Mouse (Mus musculus) embryonic facial prominence, embryonic 12.5 days (tissue): ENCODE measurements at regions not wholly inside any gene's neighbourhood (a gene's known extent, or its start where the extent isn't known, plus 50 kb on each side); places are given as distances from the start of the nearest gene placed in this dataset.

Experiments
- ATAC-seq: fragments of 200-750 bp; cut with Nextera tagmentation; 2 replicates; pipeline ENCODE4 v1.8.0; 2017; ENCODE audit not compliant: insufficient number of reproducible peaks, insufficient read depth, low FRiP score, low TSS enrichment
- H3K27ac ChIP-seq: fragments of 300-500 bp; sonication (generic); 2 replicates; pipeline ENCODE4 v1.5.1; 2016; ENCODE audit warnings: mild to moderate bottlenecking
- H3K27me3 ChIP-seq: fragments of 300-500 bp; sonication (generic); 2 replicates; pipeline ENCODE4 v1.6.1; 2016; ENCODE audit warnings: mild to moderate bottlenecking, moderate library complexity
- H3K36me3 ChIP-seq: fragments of 300-500 bp; sonication (generic); 2 replicates; pipeline ENCODE4 v1.6.1; 2016; ENCODE audit warnings: mild to moderate bottlenecking
- H3K4me1 ChIP-seq: fragments of 300-500 bp; sonication (generic); 2 replicates; pipeline ENCODE4 v1.6.1; 2016
- H3K4me2 ChIP-seq: fragments of 300-500 bp; sonication (generic); replicated peaks from 2 replicates; pipeline ENCODE4 v1.6.1; 2016; ENCODE audit warnings: mild to moderate bottlenecking, moderate library complexity
- H3K4me3 ChIP-seq: fragments of 300-500 bp; sonication (generic); 2 replicates; pipeline ENCODE4 v1.5.1; 2016; ENCODE audit warnings: mild to moderate bottlenecking
- H3K9ac ChIP-seq: fragments of 300-500 bp; sonication (generic); 2 replicates; pipeline ENCODE4 v1.6.1; 2016; ENCODE audit warnings: mild to moderate bottlenecking, moderate library complexity
- H3K9me3 ChIP-seq: fragments of 300-500 bp; sonication (generic); 2 replicates; pipeline ENCODE4 v1.6.1; 2016; ENCODE audit warnings: mild to moderate bottlenecking, moderate library complexity
- WGBS: fragments of 180-500 bp; shearing (Covaris S2); methylation state at CpG from one replicate; pipeline ENCODE4 v1.1.7; 2016; 5-methylcytosine and 5-hydroxymethylcytosine counted together

DNA sequence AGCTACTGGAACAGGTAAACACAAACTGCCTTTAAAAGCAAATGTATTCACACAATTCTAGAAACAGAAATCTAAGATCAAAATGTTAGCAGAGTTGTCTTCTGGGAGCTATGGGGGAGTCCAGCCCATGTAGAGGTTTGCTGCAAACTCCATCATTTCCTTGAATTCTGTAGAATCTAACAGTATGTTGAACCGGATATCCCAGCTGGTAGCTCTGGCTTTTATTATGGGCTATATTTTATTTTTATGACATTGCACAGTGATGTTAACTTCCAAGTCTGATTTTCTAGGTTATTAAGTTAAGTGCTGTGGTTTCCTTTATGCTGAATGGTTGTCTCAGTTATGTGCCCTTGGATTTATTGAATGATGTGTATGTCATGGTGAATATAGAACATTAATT, 136.3 kb downstream of the AI429214 start:
- no peak for ATAC-seq
- 0 out of 2 replicates have a peak, but pooled peaks cover 4% of the 10 kb centered on the region for H3K4me1 ChIP-seq

DNA sequence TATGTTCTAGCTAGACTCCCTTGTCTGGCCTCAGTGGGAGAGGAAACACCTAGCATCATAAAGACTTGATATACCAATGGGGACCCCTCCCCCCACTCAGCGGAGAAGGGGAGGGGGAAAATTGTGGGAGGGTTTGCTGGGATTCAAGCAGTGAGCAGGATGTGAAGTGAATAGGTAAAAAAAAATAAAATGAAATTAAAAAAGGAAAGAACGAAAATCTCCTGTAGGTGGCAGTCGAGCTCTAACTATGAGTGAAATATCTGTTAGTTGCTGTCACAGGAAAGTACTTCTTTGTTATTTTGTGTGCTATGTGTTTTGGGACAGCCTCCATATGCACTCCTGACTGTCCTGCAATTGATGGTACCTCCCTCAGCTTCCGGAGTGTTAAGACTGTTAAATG, 138.6 kb downstream of the AI429214 start:
- Histone ChIP-seq H3K4me2 (no peak overlapping the region), H3K9me3 (no peaks in the 10 kb centered on the region), H3K4me1 (0 out of 2 replicates have a peak, but pooled peaks cover 4% of the 10 kb centered on the region), H3K27ac (no peak overlapping the region), H3K27me3 (no peaks in the 10 kb centered on the region), H3K36me3 (no peaks in the 10 kb centered on the region), H3K4me3 (no peak overlapping the region), H3K9ac (no peak overlapping the region)
- ATAC-seq, result no peak
- WGBS, result 19% methylated on average over 4 of the region's 4 CpGs

More for the DNA sequence above, 136.3 kb downstream of the AI429214 start:
- WGBS, result 68% methylated on average over 1 of the region's 1 CpGs
- Histone ChIP-seq H3K9ac (no peak overlapping the region), H3K36me3 (no peaks in the 10 kb centered on the region), H3K4me3 (no peak overlapping the region), H3K4me2 (no peak overlapping the region), H3K9me3 (no peaks in the 10 kb centered on the region), H3K27me3 (no peaks in the 10 kb centered on the region), H3K27ac (no peak overlapping the region)

DNA sequence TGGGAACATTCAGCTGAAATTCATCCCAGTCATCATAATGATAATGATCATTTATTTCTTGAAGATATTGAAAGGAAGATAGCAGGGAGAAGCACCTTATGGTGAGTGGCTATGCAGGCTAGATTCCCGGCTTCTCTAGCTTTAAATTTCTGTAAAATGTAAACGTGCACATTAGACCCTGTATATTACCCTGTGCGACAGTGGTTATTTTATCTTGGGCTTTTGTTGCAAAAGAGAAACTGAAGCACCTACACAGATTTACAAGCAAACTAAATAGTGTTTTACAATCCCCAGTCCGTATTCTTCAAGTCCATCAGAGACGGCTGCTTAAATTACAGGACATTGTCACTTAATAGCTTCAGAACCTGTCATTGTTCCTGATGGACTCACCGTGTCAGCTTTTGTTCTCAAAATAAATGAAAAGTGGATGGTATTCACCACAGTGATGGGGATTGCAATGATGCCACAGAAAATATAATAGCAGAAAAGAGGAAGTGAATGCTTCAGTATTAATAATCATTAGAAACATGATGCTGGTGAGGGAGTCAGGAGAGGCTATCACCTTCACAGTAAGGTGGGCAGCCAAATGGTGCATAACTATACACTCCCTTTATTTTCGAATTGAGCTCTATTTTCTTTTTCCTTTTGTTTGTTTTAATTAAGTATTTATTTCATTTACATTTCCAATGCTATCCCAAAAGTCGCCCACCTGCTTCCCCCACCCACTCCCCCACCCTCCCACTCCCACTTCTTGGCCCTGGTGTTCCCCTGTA, 141.0 kb downstream of the AI429214 start:
- no peaks in the 10 kb centered on the region for H3K27me3 ChIP-seq
- no peak overlapping the region for H3K4me3 ChIP-seq
- H3K27ac ChIP-seq, result no peak overlapping the region
- H3K36me3 ChIP-seq, result no peaks in the 10 kb centered on the region
- ATAC-seq, result no peak
- 72% methylated on average over 8 of the region's 8 CpGs for WGBS
- 0 out of 2 replicates have a peak, but pooled peaks cover 4% of the 10 kb centered on the region for H3K4me1 ChIP-seq
- no peaks in the 10 kb centered on the region for H3K9me3 ChIP-seq
- no peak overlapping the region for H3K9ac ChIP-seq
- H3K4me2 ChIP-seq, result no peak overlapping the region

DNA sequence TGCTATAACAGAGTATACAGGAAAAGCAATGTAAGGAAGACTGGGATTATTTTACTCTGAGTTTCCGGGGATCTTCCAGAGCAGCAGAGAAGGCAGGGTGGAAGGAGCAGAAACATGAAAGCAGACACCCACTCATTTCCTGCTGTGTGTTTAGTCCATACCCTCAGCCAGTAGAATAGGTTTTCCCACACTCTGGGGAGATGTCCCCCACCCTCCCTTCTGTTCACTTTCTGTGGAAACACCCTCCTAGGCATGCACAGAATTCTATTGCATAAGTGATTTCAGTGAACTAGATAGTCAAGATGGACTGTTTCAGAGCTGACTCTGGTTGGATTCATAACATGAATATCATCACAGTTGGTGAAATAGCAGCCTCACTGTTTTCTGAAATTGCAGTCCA, 156.9 kb downstream of the AI429214 start:
- Histone ChIP-seq H3K9me3 (no peaks in the 10 kb centered on the region), H3K36me3 (no peaks in the 10 kb centered on the region), H3K27me3 (no peaks in the 10 kb centered on the region), H3K4me1 (no peaks in the 10 kb centered on the region), H3K9ac (no peak overlapping the region), H3K4me3 (no peak overlapping the region), H3K27ac (no peak overlapping the region), H3K4me2 (no peak overlapping the region)
- WGBS, result 61% methylated on average over 1 of the region's 1 CpGs
- ATAC-seq, result no peak

DNA sequence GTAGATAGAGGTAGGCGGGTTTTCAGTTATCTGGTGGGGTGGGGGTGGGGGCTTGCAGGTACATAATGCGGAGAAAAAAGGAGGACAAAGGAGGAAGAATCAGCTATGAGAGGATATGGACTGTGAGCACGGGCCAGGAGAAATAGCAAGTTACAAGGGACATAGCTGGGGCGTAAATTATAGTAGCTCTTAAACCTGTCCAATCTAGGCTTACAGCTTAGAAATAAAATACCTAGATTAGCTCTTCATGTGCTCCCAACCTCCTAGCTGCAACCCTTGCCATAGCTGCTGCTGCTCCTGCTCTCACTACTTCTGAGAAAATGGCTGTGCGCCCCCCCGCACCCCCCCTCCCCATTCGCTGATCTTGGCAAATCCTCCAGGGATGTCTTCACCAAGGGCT, 161.0 kb downstream of the AI429214 start:
- no peaks in the 10 kb centered on the region for H3K36me3 ChIP-seq
- 89% methylated on average over 7 of the region's 7 CpGs for WGBS
- H3K9ac ChIP-seq, result no peak overlapping the region
- no peaks in the 10 kb centered on the region for H3K27me3 ChIP-seq
- H3K4me3 ChIP-seq, result no peak overlapping the region
- H3K4me2 ChIP-seq, result no peak overlapping the region
- ATAC-seq, result no peak
- no peaks in the 10 kb centered on the region for H3K4me1 ChIP-seq
- no peak overlapping the region for H3K27ac ChIP-seq
- H3K9me3 ChIP-seq, result no peaks in the 10 kb centered on the region

DNA sequence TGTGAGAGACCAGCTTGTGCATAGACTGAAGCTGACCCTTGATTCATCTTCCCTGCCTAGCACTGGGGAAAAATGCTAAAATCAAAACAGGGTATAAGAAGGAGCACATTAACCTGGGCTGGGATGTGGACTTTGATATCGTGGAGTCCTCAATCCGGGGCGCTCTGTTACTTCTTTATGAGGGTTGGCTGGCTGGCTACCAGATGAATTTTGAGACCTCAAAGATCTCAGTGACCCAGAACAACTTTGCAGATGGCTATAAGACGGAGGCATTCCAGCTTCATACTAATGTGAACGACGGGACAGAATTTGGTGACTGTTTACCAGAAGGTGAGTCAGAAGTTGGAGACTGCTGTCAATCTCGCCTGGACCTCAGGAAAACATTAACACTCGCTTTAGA, 161.5 kb downstream of the AI429214 start:
- ATAC-seq, result no peak

DNA sequence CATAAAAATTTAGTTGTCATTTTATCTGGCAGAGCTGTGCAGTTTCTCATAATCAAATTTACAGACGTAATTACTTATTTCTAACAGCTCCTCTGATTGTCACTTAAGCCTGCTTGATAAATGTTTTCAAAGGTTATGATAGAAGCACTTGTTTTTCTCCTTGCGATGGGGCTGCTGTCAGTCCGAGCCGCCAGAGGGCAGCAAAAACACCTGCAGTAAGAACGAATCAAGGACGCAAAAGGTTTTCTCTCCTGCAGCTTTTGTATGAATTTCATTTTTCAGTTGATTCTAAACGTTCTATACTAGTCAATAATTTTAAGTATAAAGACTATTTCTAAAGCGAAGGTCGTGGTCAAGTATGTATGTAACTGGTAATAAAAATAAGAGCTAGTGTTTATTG, 166.1 kb downstream of the AI429214 start:
- no peak for ATAC-seq
- no peak overlapping the region for H3K9ac ChIP-seq
- no peak overlapping the region for H3K4me2 ChIP-seq
- WGBS, result 5% methylated on average over 9 of the region's 9 CpGs
- no peaks in the 10 kb centered on the region for H3K4me1 ChIP-seq
- H3K4me3 ChIP-seq, result no peak overlapping the region
- no peak overlapping the region for H3K27ac ChIP-seq
- H3K9me3 ChIP-seq, result no peaks in the 10 kb centered on the region
- no peaks in the 10 kb centered on the region for H3K27me3 ChIP-seq
- H3K36me3 ChIP-seq, result no peaks in the 10 kb centered on the region

More for the DNA sequence above, 161.5 kb downstream of the AI429214 start:
- no peak overlapping the region for H3K4me3 ChIP-seq
- no peaks in the 10 kb centered on the region for H3K9me3 ChIP-seq
- H3K4me2 ChIP-seq, result no peak overlapping the region
- H3K36me3 ChIP-seq, result no peaks in the 10 kb centered on the region
- no peak overlapping the region for H3K9ac ChIP-seq
- H3K27ac ChIP-seq, result no peak overlapping the region
- no peaks in the 10 kb centered on the region for H3K4me1 ChIP-seq
- 89% methylated on average over 8 of the region's 8 CpGs for WGBS
- no peaks in the 10 kb centered on the region for H3K27me3 ChIP-seq

DNA sequence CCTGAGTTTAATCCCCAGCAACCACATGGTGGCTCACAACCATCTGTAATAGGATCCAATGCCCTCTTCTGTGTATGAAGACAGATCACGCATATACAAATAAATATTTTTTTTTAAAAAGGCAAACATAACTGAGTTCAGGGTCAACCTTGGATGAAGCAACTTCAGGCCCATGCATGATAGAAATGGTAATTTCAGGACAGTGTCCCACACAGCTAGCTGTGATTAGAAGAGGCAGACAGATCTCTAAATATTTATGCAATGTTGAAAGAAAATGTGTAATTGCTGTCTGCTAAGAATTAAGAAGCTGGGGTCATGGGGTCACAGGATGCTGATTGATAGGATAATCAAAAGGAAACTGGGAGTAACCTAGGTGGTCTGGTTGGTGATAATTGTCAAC, 203.5 kb downstream of the AI429214 start:
- Histone ChIP-seq H3K36me3 (no peaks in the 10 kb centered on the region), H3K9me3 (no peaks in the 10 kb centered on the region), H3K27ac (no peak overlapping the region), H3K9ac (no peak overlapping the region), H3K4me1 (no peaks in the 10 kb centered on the region), H3K4me2 (no peak overlapping the region), H3K4me3 (no peak overlapping the region), H3K27me3 (no peaks in the 10 kb centered on the region)
- ATAC-seq, result no peak
- WGBS, result 56% methylated on average over 1 of the region's 1 CpGs

DNA sequence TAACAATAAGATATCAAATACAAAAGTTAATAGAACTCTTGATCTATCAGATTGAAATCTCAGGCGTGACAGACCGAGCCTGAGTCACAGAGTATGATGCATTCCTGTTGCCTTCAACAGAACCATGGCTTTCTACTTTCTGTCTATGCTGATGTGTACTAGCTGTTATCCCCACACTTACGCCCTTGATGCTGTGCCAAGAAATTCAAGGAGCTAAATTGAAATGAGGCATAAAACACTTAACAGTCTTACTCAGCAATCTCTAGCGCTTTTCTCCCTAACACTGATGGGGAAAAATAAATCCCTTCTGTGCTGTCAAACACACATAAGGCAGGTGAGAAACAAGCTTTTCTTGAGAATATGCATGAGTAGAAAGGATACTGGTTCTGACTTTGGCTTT, 222.5 kb downstream of the AI429214 start:
- ATAC-seq, result no peak
- Histone ChIP-seq H3K4me3 (no peak overlapping the region), H3K9ac (no peak overlapping the region), H3K27me3 (no peaks in the 10 kb centered on the region), H3K4me1 (no peaks in the 10 kb centered on the region), H3K27ac (no peak overlapping the region), H3K36me3 (no peaks in the 10 kb centered on the region), H3K4me2 (no peak overlapping the region), H3K9me3 (no peaks in the 10 kb centered on the region)
- WGBS, result 84% methylated on average over 4 of the region's 4 CpGs

DNA sequence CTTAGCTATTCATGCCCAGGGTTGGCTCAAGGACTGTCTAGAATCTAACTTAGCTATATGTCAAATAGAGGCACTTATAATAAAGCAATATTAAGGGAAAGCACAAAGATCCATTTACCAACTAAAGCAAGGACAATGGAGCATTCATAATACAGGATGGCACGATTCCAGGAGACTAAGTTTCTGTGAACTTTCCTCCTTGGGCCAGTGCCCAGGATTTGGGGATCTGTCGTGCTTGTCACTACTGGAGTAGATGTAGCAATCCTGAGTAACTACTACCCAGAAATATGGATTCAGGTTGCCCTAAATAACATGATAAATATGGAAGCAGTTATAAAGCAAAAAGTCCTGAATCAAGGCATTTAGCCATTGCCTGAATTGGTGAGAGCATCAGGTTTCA, 233.7 kb downstream of the AI429214 start:
- Histone ChIP-seq H3K36me3 (no peaks in the 10 kb centered on the region), H3K4me2 (no peak overlapping the region), H3K9ac (no peak overlapping the region), H3K27me3 (no peaks in the 10 kb centered on the region), H3K27ac (no peak overlapping the region), H3K4me3 (no peak overlapping the region), H3K4me1 (no peaks in the 10 kb centered on the region), H3K9me3 (no peaks in the 10 kb centered on the region)
- ATAC-seq, result no peak
- WGBS, result 51% methylated on average over 2 of the region's 2 CpGs

DNA sequence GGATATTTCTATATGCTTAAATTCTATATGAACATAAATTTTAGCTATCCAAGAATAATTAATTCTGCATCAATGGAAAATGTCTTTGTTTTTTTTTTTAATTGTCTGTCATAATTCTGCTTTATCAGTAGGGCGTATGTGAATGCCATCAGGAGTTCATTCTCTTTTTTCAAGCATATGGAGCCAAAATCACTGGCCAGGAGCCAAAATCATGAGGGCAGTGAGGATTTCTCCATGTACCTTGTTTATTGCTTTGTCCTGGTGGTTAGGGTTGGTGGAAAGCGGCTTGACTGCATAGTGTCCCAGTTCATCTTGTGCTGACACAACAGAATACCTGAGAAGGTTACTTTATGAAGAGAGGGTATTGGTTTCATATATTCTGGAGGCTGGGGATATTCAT, 243.9 kb downstream of the AI429214 start:
- Histone ChIP-seq H3K9me3 (no peaks in the 10 kb centered on the region), H3K27ac (no peak overlapping the region), H3K4me2 (no peak overlapping the region), H3K36me3 (no peaks in the 10 kb centered on the region), H3K4me1 (no peaks in the 10 kb centered on the region), H3K27me3 (no peaks in the 10 kb centered on the region), H3K4me3 (no peak overlapping the region), H3K9ac (no peak overlapping the region)
- 90% methylated on average over 2 of the region's 2 CpGs for WGBS
- ATAC-seq, result no peak

DNA sequence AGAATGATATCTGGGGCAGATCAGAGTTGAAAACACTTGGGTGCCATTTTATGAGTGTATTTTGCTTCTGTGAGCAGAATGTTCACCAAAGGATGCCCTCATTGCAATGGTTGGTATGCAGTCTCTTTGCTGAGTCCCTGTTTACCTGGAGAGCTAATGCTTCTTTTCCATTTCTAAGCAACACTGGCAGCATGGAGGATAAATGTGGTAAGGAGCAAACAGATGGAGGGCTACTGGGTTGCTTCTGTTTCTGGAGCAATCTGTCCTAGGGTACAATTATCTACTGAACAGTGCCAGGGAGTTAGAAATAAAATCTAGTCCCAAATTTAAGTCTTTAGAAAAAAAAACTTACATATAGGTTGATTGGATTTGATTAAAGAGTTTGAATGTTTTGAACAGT, 245.9 kb downstream of the AI429214 start:
- no peaks in the 10 kb centered on the region for H3K9me3 ChIP-seq
- H3K4me3 ChIP-seq, result no peak overlapping the region
- H3K4me2 ChIP-seq, result no peak overlapping the region
- no peak for ATAC-seq
- no peak overlapping the region for H3K27ac ChIP-seq
- no peaks in the 10 kb centered on the region for H3K27me3 ChIP-seq
- H3K36me3 ChIP-seq, result no peaks in the 10 kb centered on the region
- H3K9ac ChIP-seq, result no peak overlapping the region
- H3K4me1 ChIP-seq, result no peaks in the 10 kb centered on the region
